Mouse (Mus musculus) CD4-positive, CD25-positive, alpha-beta regulatory T cell, adult 4 months (primary cell): Measurements from ENCODE around the gene Bcl7b. TPM values are rescaled to one million over a fixed set of nuclear protein-coding genes. Genes with fewer than 3 reads are reported as not detected.

Experiments
- ATAC-seq: one replicate; pipeline ENCODE4 v1.8.0; 2017
- polyA plus RNA-seq, 2 experiments: library from polyadenylated mRNA; unstranded; fragments of 100-300 nt; shearing (Covaris generic); gene quantifications; one replicate each; pipeline ENCODE4 v1.2.1; 2017

Bcl7b gene
- 10 to 100 TPM; 47.1 to 79.6 TPM for polyA plus RNA-seq

GRCm38 (mm10) chr5:135168063-135169062 is at the start of gene Bcl7b:
TSS of gene Bcl7b (plus strand) at chr5:135168283.
- ATAC-seq, result peak; percentile 98

GRCm38 (mm10) chr5:135118589-135119081 is 49.4 kb upstream of the Bcl7b start:
- ATAC-seq, result no peak

GRCm38 (mm10) chr5:135120753-135121152 is 47.3 kb upstream of the Bcl7b start:
- no peak for ATAC-seq

- no peak for ATAC-seq
Observed at GRCm38 (mm10) chr5:135126121-135126520, 42.0 kb upstream of the Bcl7b start.

GRCm38 (mm10) chr5:135127669-135128068 is 40.4 kb upstream of the Bcl7b start:
- no peak for ATAC-seq

GRCm38 (mm10) chr5:135129747-135130146 is 38.3 kb upstream of the Bcl7b start:
- no peak for ATAC-seq

GRCm38 (mm10) chr5:135133736-135134405 is 34.2 kb upstream of the Bcl7b start:
- peak; percentile 92 for ATAC-seq

- no peak for ATAC-seq
Observed at GRCm38 (mm10) chr5:135134534-135134933, 33.5 kb upstream of the Bcl7b start.

- ATAC-seq, result no peak
Observed at GRCm38 (mm10) chr5:135139881-135140280, 28.2 kb upstream of the Bcl7b start.

GRCm38 (mm10) chr5:135144469-135144868 is 23.6 kb upstream of the Bcl7b start:
- no peak for ATAC-seq

- ATAC-seq, result no peak
Observed at GRCm38 (mm10) chr5:135145532-135145931, 22.6 kb upstream of the Bcl7b start.

- ATAC-seq, result no peak
Observed at GRCm38 (mm10) chr5:135145955-135146354, 22.1 kb upstream of the Bcl7b start.

GRCm38 (mm10) chr5:135148715-135149052 is 19.4 kb upstream of the Bcl7b start:
- no peak for ATAC-seq

GRCm38 (mm10) chr5:135149053-135149819 is 18.8 kb upstream of the Bcl7b start, which contains the start of gene Tbl2:
TSS of gene Tbl2 (plus strand) at chr5:135149657.
- ATAC-seq, result peak; percentile 88

- ATAC-seq, result no peak
Observed at GRCm38 (mm10) chr5:135149820-135150178, 18.3 kb upstream of the Bcl7b start.

GRCm38 (mm10) chr5:135156496-135156895 is 11.6 kb upstream of the Bcl7b start:
- ATAC-seq, result no peak

- no peak for ATAC-seq
Observed at GRCm38 (mm10) chr5:135161221-135161620, 6.9 kb upstream of the Bcl7b start.

- ATAC-seq, result no peak
Observed at GRCm38 (mm10) chr5:135161650-135162049, 6.4 kb upstream of the Bcl7b start.

- no peak for ATAC-seq
Observed at GRCm38 (mm10) chr5:135162361-135162760, 5.7 kb upstream of the Bcl7b start.

- ATAC-seq, result no peak
Observed at GRCm38 (mm10) chr5:135162821-135163220, 5.3 kb upstream of the Bcl7b start.

GRCm38 (mm10) chr5:135166909-135167308 is 1.2 kb upstream of the Bcl7b start:
- ATAC-seq, result no peak

- no peak for ATAC-seq
Observed at GRCm38 (mm10) chr5:135167469-135167868, 614 bp upstream of the Bcl7b start.

GRCm38 (mm10) chr5:135169479-135169878 is 1.4 kb downstream of the Bcl7b start:
- no peak for ATAC-seq
